Mouse (Mus musculus): ENCODE data around the gene Wdr37.
"Not testable (repeated sequence)": the region's sequence is repeated elsewhere in the genome, so short reads cannot be mapped to it uniquely, and the experiment has no call there.

Wdr37 gene

GRCm38 (mm10) chr13:8871314-8871962 is at the start of gene Wdr37:
Wdr37 (minus strand) TSS chr13:8871909.
- no peak for DNase-seq (ENCODE audit: extremely low read depth, low read depth, low spot score)

DNA sequence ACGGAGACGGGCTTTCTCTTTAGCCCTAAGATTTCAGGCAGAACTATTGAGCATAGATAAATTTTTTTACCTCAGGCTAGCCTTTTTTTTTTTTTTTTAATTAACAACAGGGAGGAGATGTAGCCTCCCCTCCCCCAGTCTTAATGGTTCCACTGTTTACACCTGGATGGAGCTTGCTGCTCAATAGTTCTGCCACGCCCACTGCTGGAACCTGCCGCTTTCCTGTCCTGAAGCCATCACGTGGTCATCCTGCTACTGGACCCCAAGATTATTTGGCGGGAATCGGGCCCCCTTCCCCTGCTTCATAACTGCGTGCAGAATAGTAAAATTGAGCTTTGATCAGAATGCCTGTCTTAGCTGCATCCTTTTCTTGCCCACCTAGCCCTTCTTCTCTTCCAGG is 42.2 kb upstream of the Wdr37 start:
- not testable (repeated sequence) for DNase-seq (ENCODE audit: extremely low read depth, low read depth, low spot score)

DNA sequence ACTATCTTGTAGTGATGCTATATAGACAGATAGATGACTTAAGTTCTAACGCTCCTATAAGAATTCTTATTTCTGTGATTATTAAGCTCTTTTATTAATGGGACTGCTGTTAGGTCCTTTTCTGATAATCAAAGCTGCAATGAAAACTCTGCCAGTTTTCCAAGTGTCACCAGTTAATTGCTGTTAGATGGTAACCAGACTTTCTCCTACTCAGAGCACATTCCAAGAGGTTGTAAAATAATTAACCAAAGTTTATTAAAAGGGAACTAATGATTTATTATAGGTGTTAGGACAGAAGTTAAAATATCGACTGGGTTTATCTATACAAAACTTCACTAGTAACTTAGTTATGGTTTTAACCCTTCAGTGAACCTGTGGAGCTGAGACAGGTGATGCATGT is 34.3 kb upstream of the Wdr37 start:
- not testable (repeated sequence) for DNase-seq (ENCODE audit: extremely low read depth, low read depth, low spot score)

- DNase-seq (ENCODE audit: extremely low read depth, low read depth, low spot score), result no peak
Measured at GRCm38 (mm10) chr13:8888603-8889002, 16.9 kb upstream of the Wdr37 start.

- DNase-seq (ENCODE audit: extremely low read depth, low read depth, low spot score), result no peak
Measured at GRCm38 (mm10) chr13:8886185-8886560, 14.5 kb upstream of the Wdr37 start.

DNA sequence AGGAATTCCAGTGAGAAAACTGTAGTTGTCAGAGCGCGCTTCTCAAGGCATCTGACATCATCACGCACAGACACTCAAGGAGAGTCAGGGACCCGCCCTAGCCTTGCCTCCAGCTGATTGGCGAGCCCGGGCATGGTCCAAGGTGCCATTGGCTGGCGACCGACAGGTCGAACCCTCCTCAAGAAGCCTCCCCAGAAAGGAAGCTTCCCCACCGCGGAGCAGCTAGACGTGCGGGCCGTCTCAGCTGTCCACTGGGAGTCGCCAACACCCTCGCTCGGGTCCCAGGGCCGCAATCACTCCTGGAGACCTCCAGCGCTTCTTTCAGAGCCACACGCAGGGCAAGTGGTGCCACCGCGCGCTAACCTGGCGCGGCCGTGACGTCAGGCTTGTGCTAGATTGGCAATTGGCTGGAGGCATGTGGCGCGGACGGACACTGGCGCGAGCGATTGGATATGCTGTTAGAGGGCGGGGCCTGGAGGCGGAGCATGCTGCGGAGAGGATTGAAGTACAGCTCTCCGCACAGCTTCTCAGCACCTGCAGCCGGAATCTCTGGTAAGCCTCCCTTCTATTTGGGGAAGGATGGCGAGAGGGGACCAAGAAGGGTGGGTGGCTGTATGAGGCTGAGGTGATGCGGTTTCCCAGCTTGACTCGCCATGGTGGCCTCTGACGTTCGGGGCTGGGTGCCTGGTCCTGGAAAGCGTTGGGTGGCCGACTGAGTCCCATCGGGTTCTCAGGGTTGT is 13.9 kb upstream of the Wdr37 start, which contains the start of gene Idi1:
TSS of gene Idi1 (plus strand) at position 57 of the 740 bp plus-strand sequence.
- DNase-seq (ENCODE audit: extremely low read depth, low read depth, low spot score), result no peak

GRCm38 (mm10) chr13:8883870-8884269 is 12.2 kb upstream of the Wdr37 start:
- DNase-seq (ENCODE audit: extremely low read depth, low read depth, low spot score), result not testable (repeated sequence)

DNA sequence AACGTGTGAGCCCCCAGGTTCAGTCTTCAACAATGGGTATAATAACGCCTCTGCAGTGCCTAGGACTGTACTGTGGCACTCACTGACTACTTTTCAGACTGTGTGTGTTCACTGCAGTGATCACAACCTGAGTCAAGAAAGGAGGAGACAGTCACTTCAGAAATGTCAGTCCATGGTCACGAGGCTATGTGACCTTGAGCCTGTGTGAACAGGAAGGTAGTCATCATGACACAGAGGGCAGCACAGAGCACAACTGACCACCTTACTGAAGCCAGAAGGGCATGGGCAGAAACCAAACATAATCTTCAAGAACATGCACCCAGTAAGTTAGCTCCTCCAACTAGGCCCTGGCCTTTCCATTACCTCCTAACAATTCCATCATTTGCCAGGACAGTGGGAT is 9.9 kb upstream of the Wdr37 start:
- DNase-seq (ENCODE audit: extremely low read depth, low read depth, low spot score), result no peak

DNA sequence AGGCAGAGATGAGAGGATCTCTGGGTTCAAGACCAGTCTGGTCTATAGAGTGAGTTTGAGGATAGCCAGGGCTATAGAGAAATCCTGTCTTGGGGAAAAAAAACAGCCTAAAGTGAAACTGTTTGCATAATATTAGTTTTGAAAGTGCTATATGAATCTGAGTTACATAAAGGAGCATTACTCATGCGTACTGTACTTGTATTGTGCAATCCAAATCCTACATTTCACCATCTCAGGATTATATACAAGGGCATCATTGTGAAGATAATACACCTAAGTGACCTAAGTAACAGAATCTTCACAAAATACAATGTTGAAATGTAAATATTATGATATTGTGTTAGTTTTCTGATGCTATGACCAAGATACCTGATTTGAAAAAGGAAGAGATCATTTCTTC is 2.1 kb upstream of the Wdr37 start:
- no peak for DNase-seq (ENCODE audit: extremely low read depth, low read depth, low spot score)

GRCm38 (mm10) chr13:8870510-8871313 is 997 bp downstream of the Wdr37 start:
- no peak for DNase-seq (ENCODE audit: extremely low read depth, low read depth, low spot score)

DNA sequence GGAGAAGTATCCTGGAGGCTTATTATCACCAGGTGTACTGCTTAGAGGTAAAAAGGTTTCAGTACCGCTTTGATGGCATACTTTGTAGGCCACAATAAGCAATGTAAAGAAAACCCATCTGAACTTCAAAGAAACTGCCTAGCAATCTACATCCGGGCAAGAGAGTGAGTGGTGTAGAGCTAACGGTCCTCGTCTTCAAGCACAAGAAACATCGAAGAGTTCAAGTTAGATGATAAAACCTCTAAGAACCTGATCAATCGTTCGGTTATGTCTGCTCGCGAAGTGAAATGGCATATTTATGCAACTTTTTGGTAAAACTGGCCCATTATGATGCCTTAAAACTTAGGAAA is 1.6 kb downstream of the Wdr37 start:
- no peak for DNase-seq (ENCODE audit: extremely low read depth, low read depth, low spot score)

- no peak for DNase-seq (ENCODE audit: extremely low read depth, low read depth, low spot score)
Measured at GRCm38 (mm10) chr13:8869578-8870157, 2.0 kb downstream of the Wdr37 start.

DNA sequence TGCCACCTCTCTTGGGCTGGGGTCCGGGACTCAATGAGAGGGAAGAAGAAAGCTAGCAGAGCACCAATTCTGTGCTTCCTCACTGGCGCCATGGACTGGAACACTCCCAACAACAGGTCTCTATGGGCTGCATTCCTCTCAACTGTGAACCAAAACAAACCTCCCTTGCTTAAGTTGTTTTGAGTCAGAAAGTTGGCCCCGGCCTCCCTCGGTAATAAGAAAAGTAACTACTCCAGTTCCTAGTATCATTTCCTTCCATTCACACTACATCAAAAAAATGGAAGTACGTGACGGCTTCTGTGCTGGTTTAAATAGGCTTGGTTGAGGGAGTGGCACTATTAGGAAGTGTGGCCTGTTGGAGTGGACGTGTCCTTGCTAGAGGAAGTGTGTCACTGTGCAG is 5.1 kb downstream of the Wdr37 start:
- no peak for DNase-seq (ENCODE audit: extremely low read depth, low read depth, low spot score)

DNA sequence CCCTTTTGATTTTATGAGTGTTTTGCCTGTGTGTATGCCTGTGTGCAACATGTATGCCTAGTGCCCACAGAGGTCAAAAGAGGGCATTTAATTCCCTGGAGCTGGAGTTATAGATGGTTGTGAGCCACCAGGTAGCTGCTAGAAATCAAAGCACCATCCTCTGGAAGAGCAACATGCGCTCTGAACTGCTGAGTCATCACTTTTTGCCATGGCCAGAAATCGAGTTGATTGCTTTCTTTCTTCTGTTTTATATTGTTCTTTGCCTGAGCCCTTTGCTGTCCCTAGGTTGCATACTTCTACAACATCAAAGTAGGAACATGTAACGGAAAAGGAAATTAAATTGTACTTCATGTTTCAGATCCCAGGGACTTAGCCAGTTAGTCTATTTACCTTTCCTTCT is 6.7 kb downstream of the Wdr37 start:
- DNase-seq (ENCODE audit: extremely low read depth, low read depth, low spot score), result no peak

GRCm38 (mm10) chr13:8860861-8861260 is 10.8 kb downstream of the Wdr37 start:
- DNase-seq (ENCODE audit: extremely low read depth, low read depth, low spot score), result no peak

- DNase-seq (ENCODE audit: extremely low read depth, low read depth, low spot score), result no peak
Measured at GRCm38 (mm10) chr13:8858453-8858852, 13.3 kb downstream of the Wdr37 start.

- no peak for DNase-seq (ENCODE audit: extremely low read depth, low read depth, low spot score)
Measured at GRCm38 (mm10) chr13:8854769-8855168, 16.9 kb downstream of the Wdr37 start.

- DNase-seq (ENCODE audit: extremely low read depth, low read depth, low spot score), result no peak
Measured at GRCm38 (mm10) chr13:8853424-8853823, 18.3 kb downstream of the Wdr37 start.

- DNase-seq (ENCODE audit: extremely low read depth, low read depth, low spot score), result no peak
Measured at GRCm38 (mm10) chr13:8849311-8849710, 22.4 kb downstream of the Wdr37 start.

DNA sequence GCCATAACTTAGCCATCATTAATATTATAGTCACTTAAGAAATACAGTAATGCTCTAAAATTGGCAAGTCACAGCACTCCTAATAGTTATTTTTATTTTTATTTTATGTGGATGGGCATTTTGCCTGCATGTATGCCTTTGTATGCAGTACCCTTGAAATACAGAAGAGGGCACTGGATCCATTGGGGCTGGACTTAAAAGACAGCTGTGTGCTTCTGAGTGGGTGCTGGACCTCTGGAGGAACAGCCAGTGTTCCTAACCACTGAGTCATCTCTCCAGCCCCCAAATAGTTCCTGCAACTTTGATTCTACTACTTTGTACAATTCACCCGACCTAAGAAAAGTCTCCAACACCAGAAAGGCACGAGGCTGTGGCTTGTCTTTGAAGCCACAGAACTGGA is 24.0 kb downstream of the Wdr37 start:
- no peak for DNase-seq (ENCODE audit: extremely low read depth, low read depth, low spot score)

- no peak for DNase-seq (ENCODE audit: extremely low read depth, low read depth, low spot score)
Measured at GRCm38 (mm10) chr13:8842273-8842672, 29.4 kb downstream of the Wdr37 start.

- not testable (repeated sequence) for DNase-seq (ENCODE audit: extremely low read depth, low read depth, low spot score)
Measured at GRCm38 (mm10) chr13:8841846-8842245, 29.9 kb downstream of the Wdr37 start.
